Mouse (Mus musculus) CH12.LX (cell line): Measurements from ENCODE around the gene Pate2.
"Not testable (repeated sequence)": the region's sequence is repeated elsewhere in the genome, so short reads cannot be mapped to it uniquely, and the experiment has no call there.

Source experiments
- CHD2 ChIP-seq: IDR thresholded peaks from 2 replicates; pipeline ENCODE4 v1.6.1; 2011; ENCODE audit warnings: low read length, improper control_type of control experiment
- CTCF ChIP-seq, 2 experiments: IDR thresholded peaks in 1 of 2; conservative IDR thresholded peaks in 1 of 2; 2 replicates each; pipeline ENCODE4 v1.5.1; 2011 to 2012; ENCODE audit warnings: low read depth in 2 of 2, low read length in 2 of 2, improper control_type of control experiment in 1 of 2, inconsistent platforms in 1 of 2, mild to moderate bottlenecking in 1 of 2, moderate library complexity in 1 of 2
- EP300 ChIP-seq: IDR thresholded peaks from 2 replicates; pipeline ENCODE4 v1.6.1; 2011; ENCODE audit warnings: low read length, improper control_type of control experiment
- JUND ChIP-seq: conservative IDR thresholded peaks from 2 replicates; pipeline ENCODE4 v1.6.1; 2011; ENCODE audit warnings: low read depth, low read length, improper control_type of control experiment
- KAT2A ChIP-seq: IDR thresholded peaks from 2 replicates; pipeline ENCODE4 v1.6.1; 2012; ENCODE audit warnings: low read length, improper control_type of control experiment, inconsistent platforms; ENCODE audit not compliant: insufficient replicate concordance
- MAX ChIP-seq: IDR thresholded peaks from 2 replicates; pipeline ENCODE4 v1.6.1; 2011; ENCODE audit warnings: low read length, improper control_type of control experiment
- MAZ ChIP-seq: IDR thresholded peaks from 2 replicates; pipeline ENCODE4 v1.6.1; 2012; ENCODE audit warnings: low read depth, mild to moderate bottlenecking, inconsistent platforms, low read length, improper control_type of control experiment, moderate library complexity
- NELFE ChIP-seq: IDR thresholded peaks from 2 replicates; pipeline ENCODE4 v1.6.1; 2011; ENCODE audit warnings: low read depth, low read length, improper control_type of control experiment
- POLR2A ChIP-seq: IDR thresholded peaks from 2 replicates; pipeline ENCODE4 v1.6.1; 2011; ENCODE audit warnings: low read depth, mild to moderate bottlenecking, improper control_type of control experiment, low read length
- POLR2AphosphoS2 ChIP-seq: IDR thresholded peaks from 2 replicates; pipeline ENCODE4 v1.6.1; 2011; ENCODE audit warnings: low read depth, low read length, improper control_type of control experiment
- RCOR1 ChIP-seq: conservative IDR thresholded peaks from 2 replicates; pipeline ENCODE4 v1.6.1; 2012; ENCODE audit warnings: low read depth, mild to moderate bottlenecking, inconsistent platforms, low read length, improper control_type of control experiment
- ZMIZ1 ChIP-seq: IDR thresholded peaks from 2 replicates; pipeline ENCODE4 v1.6.1; 2012; ENCODE audit warnings: low read depth, mild to moderate bottlenecking, inconsistent platforms, low read length, improper control_type of control experiment

- TF ChIP-seq POLR2AphosphoS2; CTCF (conservative IDR thresholded peaks at IDR 0.05 in 1 of 2, IDR thresholded peaks at IDR 0.05 in 1 of 2; ENCODE audit: low read depth in 2 of 2, low read length in 2 of 2); ZMIZ1; EP300; MAX; KAT2A; CHD2; MAZ; RCOR1; NELFE; POLR2A; JUND: not testable (repeated sequence)
Observed at GRCm38 (mm10) chr9:35616784-35617183, 46.7 kb downstream of the Pate2 start.
